Mouse (Mus musculus): Measurements from ENCODE around the gene Draxin.

GRCm38 (mm10) chr4:148075881-148076280 is 54.6 kb downstream of the Draxin start:
- TF ChIP-seq GATA1 (IDR thresholded peaks at IDR 0.05; ENCODE audit: low read length), result no peak
- no peak for TF ChIP-seq TAL1 (IDR thresholded peaks at IDR 0.05; ENCODE audit: low read length)
